Mouse (Mus musculus): ENCODE results near the gene Ddah2. TPM values are rescaled to one million over a fixed set of nuclear protein-coding genes. Genes with fewer than 3 reads are reported as not detected.
A peak's percentile ranks its signal among the peaks of the same experiment; 100 is the strongest.

Ddah2 gene
- total and polyA plus RNA-seq, 3 experiments = 8.6 to 11.1 TPM; not detected in 1

- H3K79me2 ChIP-seq (ENCODE audit: control insufficient read depth, insufficient read depth, low read length, poor library complexity) = no peaks in the 10 kb centered on the region
- H3K9me3 ChIP-seq (replicated peaks; ENCODE audit: insufficient read depth, low read length) = no peaks in the 10 kb centered on the region
- no peaks in the 10 kb centered on the region for H3K27me3 ChIP-seq (ENCODE audit: control insufficient read depth in 1 of 2, insufficient read depth in 2 of 2, low read length in 2 of 2)
- no peak for DNase-seq (ENCODE audit: low read depth, low spot score)
- TF ChIP-seq KAT2A (conservative IDR thresholded peaks at IDR 0.05; ENCODE audit: low read depth, low read length) (no peak), GATA1 (IDR thresholded peaks at IDR 0.05; ENCODE audit: low read depth, low read length) (no peak), UBTF (IDR thresholded peaks at IDR 0.05; ENCODE audit: borderline replicate concordance, insufficient read depth, low read depth, low read length) (no peak), ELF1 (IDR thresholded peaks at IDR 0.05; ENCODE audit: low read depth, low read length) (no peak), SIN3A (IDR thresholded peaks at IDR 0.05; ENCODE audit: low read length) (no peak), ZC3H11A (IDR thresholded peaks at IDR 0.05; ENCODE audit: low read depth, low read length) (no peak), CHD1 (IDR thresholded peaks at IDR 0.05; ENCODE audit: low read depth, low read length) (no peak), CTCF (IDR thresholded peaks at IDR 0.05 in 2 of 3, conservative IDR thresholded peaks at IDR 0.05 in 1 of 3; ENCODE audit: control insufficient read depth in 1 of 3, insufficient read depth in 1 of 3, low read depth in 2 of 3, low read length in 3 of 3, poor library complexity in 1 of 3, severe bottlenecking in 1 of 3) (no peak), GABPA (IDR thresholded peaks at IDR 0.05; ENCODE audit: low read depth, low read length) (no peak), USF2 (IDR thresholded peaks at IDR 0.05; ENCODE audit: borderline replicate concordance in 1 of 2, insufficient read depth in 1 of 2, low read depth in 1 of 2, low read length in 2 of 2) (no peak), TBP (IDR thresholded peaks at IDR 0.05; ENCODE audit: low read depth, low read length) (no peak), SMC3 (IDR thresholded peaks at IDR 0.05; ENCODE audit: low read depth, low read length) (no peak)
- H3K27ac ChIP-seq (ENCODE audit: control insufficient read depth, low read depth, low read length) = no peak overlapping the region
- no peak overlapping the region for H3K9ac ChIP-seq (ENCODE audit: control insufficient read depth, low read depth, low read length, poor library complexity, severe bottlenecking)
- H3K4me3 ChIP-seq (ENCODE audit: control insufficient read depth in 1 of 2, insufficient read depth in 1 of 2, low read depth in 2 of 2, low read length in 2 of 2) = no peak overlapping the region
- peaks cover 0 to 13% of the 10 kb centered on the region in 2 experiments; a peak in 3 of 4 replicates for H3K4me1 ChIP-seq (ENCODE audit: control insufficient read depth in 1 of 2, insufficient read depth in 2 of 2, low read length in 2 of 2)
- H3K36me3 ChIP-seq (ENCODE audit: control insufficient read depth in 1 of 2, insufficient read depth in 2 of 2, low read length in 2 of 2) = peaks cover 0 to 9% of the 10 kb centered on the region in 2 experiments; a peak in 3 of 4 replicates
Observed at GRCm38 (mm10) chr17:35015296-35015695, 43.5 kb upstream of the Ddah2 start.

- DNase-seq (ENCODE audit: low read depth, low spot score) = peak; percentile 56
- TF ChIP-seq CTCF (IDR thresholded peaks at IDR 0.05 in 2 of 3, conservative IDR thresholded peaks at IDR 0.05 in 1 of 3; ENCODE audit: control insufficient read depth in 1 of 3, insufficient read depth in 1 of 3, low read depth in 2 of 3, low read length in 3 of 3, poor library complexity in 1 of 3, severe bottlenecking in 1 of 3) (no peak), TCF12 (IDR thresholded peaks at IDR 0.05; ENCODE audit: low read depth, low read length) (no peak), SIN3A (IDR thresholded peaks at IDR 0.05; ENCODE audit: low read length) (no peak)
- no peaks in the 10 kb centered on the region for H3K79me2 ChIP-seq (ENCODE audit: control insufficient read depth, insufficient read depth, low read length, poor library complexity)
- H3K27me3 ChIP-seq (ENCODE audit: control insufficient read depth in 1 of 2, insufficient read depth in 2 of 2, low read length in 2 of 2) = no peaks in the 10 kb centered on the region
- 0 out of 2 replicates have a peak within 1 kb of the TSS, but pooled peaks have one; percentile 14 for H3K9ac ChIP-seq (ENCODE audit: control insufficient read depth, low read depth, low read length, poor library complexity, severe bottlenecking)
- no peaks in the 10 kb centered on the region for H3K9me3 ChIP-seq (replicated peaks; ENCODE audit: insufficient read depth, low read length)
- no peak within 1 kb of the TSS for H3K27ac ChIP-seq (ENCODE audit: control insufficient read depth, low read depth, low read length)
- H3K4me3 ChIP-seq (ENCODE audit: control insufficient read depth in 1 of 2, insufficient read depth in 1 of 2, low read depth in 2 of 2, low read length in 2 of 2) = no peak within 1 kb of the TSS
- peaks cover 0 to 13% of the 10 kb centered on the region in 2 experiments; a peak in 3 of 4 replicates for H3K36me3 ChIP-seq (ENCODE audit: control insufficient read depth in 1 of 2, insufficient read depth in 2 of 2, low read length in 2 of 2)
- peaks cover 0 to 23% of the 10 kb centered on the region in 2 experiments; a peak in 3 of 4 replicates for H3K4me1 ChIP-seq (ENCODE audit: control insufficient read depth in 1 of 2, insufficient read depth in 2 of 2, low read length in 2 of 2)
Observed at GRCm38 (mm10) chr17:35016376-35016775, 42.5 kb upstream of the Ddah2 start, which contains the start of gene Vwa7. Vwa7 (plus strand) TSS chr17:35016579.

Data from MEL (cell line).